Mouse (Mus musculus) heart, postnatal 0 days (tissue): Measurements from ENCODE around the gene Etfb. TPM values are rescaled to one million over a fixed set of nuclear protein-coding genes. Genes with fewer than 3 reads are reported as not detected.
A peak's percentile ranks its signal among the peaks of the same experiment; 100 is the strongest.
"Not testable (repeated sequence)": the region's sequence is repeated elsewhere in the genome, so short reads cannot be mapped to it uniquely, and the experiment has no call there.

Experiments
- ATAC-seq: fragments of 200-750 bp; cut with Nextera tagmentation; 2 replicates; pipeline ENCODE4 v1.8.0; 2017; ENCODE audit warnings: low read depth, moderate number of reproducible peaks, moderate library complexity; ENCODE audit not compliant: insufficient read depth
- DNase-seq: peaks from one replicate; pipeline ENCODE4 v3.0.0-alpha.2; 2016; ENCODE audit warnings: low spot score
- H3K27ac ChIP-seq: fragments of 300-500 bp; sonication (generic); 2 replicates; pipeline ENCODE4 v1.5.1; 2014; ENCODE audit warnings: low read depth, mild to moderate bottlenecking
- H3K27me3 ChIP-seq: fragments of 300-500 bp; sonication (generic); 2 replicates; pipeline ENCODE4 v1.6.1; 2014; ENCODE audit warnings: low read length, mixed read lengths; ENCODE audit not compliant: control insufficient read depth, insufficient read depth
- H3K36me3 ChIP-seq: fragments of 300-500 bp; sonication (generic); replicated peaks from 2 replicates; pipeline ENCODE4 v1.6.1; 2014; ENCODE audit warnings: low read length, mixed read lengths; ENCODE audit not compliant: control insufficient read depth, insufficient read depth
- H3K4me1 ChIP-seq: fragments of 300-500 bp; sonication (generic); 2 replicates; pipeline ENCODE4 v1.6.1; 2014; ENCODE audit warnings: antibody characterized with exemption; ENCODE audit not compliant: control insufficient read depth, insufficient read depth
- H3K4me2 ChIP-seq: fragments of 300-500 bp; sonication (generic); 2 replicates; pipeline ENCODE4 v1.6.1; 2014; ENCODE audit warnings: low read depth, mild to moderate bottlenecking, low read length, moderate library complexity
- H3K4me3 ChIP-seq: fragments of 300-500 bp; sonication (generic); 2 replicates; pipeline ENCODE4 v1.5.1; 2014; ENCODE audit warnings: low read depth, low read length
- H3K9ac ChIP-seq: fragments of 300-500 bp; sonication (generic); replicated peaks from 2 replicates; pipeline ENCODE4 v1.6.1; 2014; ENCODE audit warnings: low read depth, low read length, mixed read lengths
- H3K9me3 ChIP-seq: fragments of 300-500 bp; sonication (generic); replicated peaks from 2 replicates; pipeline ENCODE4 v1.6.1; 2016; ENCODE audit warnings: low read length; ENCODE audit not compliant: control insufficient read depth
- CTCF ChIP-seq: IDR thresholded peaks from 2 replicates; pipeline ENCODE4 v1.5.1; 2016; ENCODE audit warnings: antibody characterized with exemption, control low read depth, low read depth
- EP300 ChIP-seq: IDR thresholded peaks from 2 replicates; pipeline ENCODE4 v1.6.1; 2016; ENCODE audit warnings: antibody characterized with exemption, low read depth
- WGBS: fragments of 180-500 bp; shearing (Covaris S2); extraction: QIAGEN DNeasy Blood & Tissue Kit; methylation state at CpG from one replicate; pipeline ENCODE4 v1.1.7; 2014; 5-methylcytosine and 5-hydroxymethylcytosine counted together
- polyA plus RNA-seq: library from polyadenylated mRNA; unstranded; fragments of >200 nt; fragmentation: Nextera tagmentation; extraction: Ambion mirVana; gene quantifications from 2 replicates; pipeline ENCODE4 v1.2.1, GENCODE M21; 2015
- total RNA-seq: library from RNA; depleted of rRNA; stranded (reverse); fragments of >200 nt; gene quantifications from 2 replicates; pipeline ENCODE4 v1.2.3, GENCODE M21; 2014; ENCODE audit warnings: low replicate concordance; rRNA removed

Etfb gene
- 396 and 434 TPM in 2 replicates for total RNA-seq
- polyA plus RNA-seq, result 1,315 and 1,437 TPM in 2 replicates

- H3K27ac ChIP-seq, result peak within 1 kb of the TSS; percentile 99
- H3K36me3 ChIP-seq, result no peaks in the 10 kb centered on the region
- peak within 1 kb of the TSS; percentile 60 for H3K9ac ChIP-seq
- 0% methylated on average over 27 of the region's 27 CpGs for WGBS
- H3K4me3 ChIP-seq, result peak within 1 kb of the TSS; percentile 50
- no peak for TF ChIP-seq CTCF
- no peak; the same call in 1 of the 2 replicates for TF ChIP-seq EP300
- DNase-seq (peak; percentile 99), ATAC-seq (peak; percentile 98)
- H3K9me3 ChIP-seq, result no peaks in the 10 kb centered on the region
- peaks cover 47% of the 10 kb centered on the region for H3K4me1 ChIP-seq
- H3K27me3 ChIP-seq, result no peaks in the 10 kb centered on the region
- peak within 1 kb of the TSS; percentile 84 for H3K4me2 ChIP-seq
These were observed at the start of gene Etfb, which contains the start of gene Gm45233 for GRCm38 (mm10) chr7:43443917-43444293. TSS of gene Etfb (plus strand) at chr7:43444083. TSS of gene Gm45233 (plus strand) at chr7:43444128.

- no peak overlapping the region for H3K4me3 ChIP-seq
- no peaks in the 10 kb centered on the region for H3K27me3 ChIP-seq
- H3K27ac ChIP-seq, result no peak overlapping the region
- TF ChIP-seq CTCF (no peak), EP300 (no peak)
- no peak overlapping the region for H3K9ac ChIP-seq
- H3K4me1 ChIP-seq, result no peaks in the 10 kb centered on the region
- 73% methylated on average over 2 of the region's 2 CpGs for WGBS
- no peaks in the 10 kb centered on the region for H3K36me3 ChIP-seq
- H3K9me3 ChIP-seq, result no peaks in the 10 kb centered on the region
- ATAC-seq (no peak), DNase-seq (no peak)
- H3K4me2 ChIP-seq, result no peak overlapping the region
These were observed 44.4 kb upstream of the Etfb start for GRCm38 (mm10) chr7:43399501-43399900.

DNA sequence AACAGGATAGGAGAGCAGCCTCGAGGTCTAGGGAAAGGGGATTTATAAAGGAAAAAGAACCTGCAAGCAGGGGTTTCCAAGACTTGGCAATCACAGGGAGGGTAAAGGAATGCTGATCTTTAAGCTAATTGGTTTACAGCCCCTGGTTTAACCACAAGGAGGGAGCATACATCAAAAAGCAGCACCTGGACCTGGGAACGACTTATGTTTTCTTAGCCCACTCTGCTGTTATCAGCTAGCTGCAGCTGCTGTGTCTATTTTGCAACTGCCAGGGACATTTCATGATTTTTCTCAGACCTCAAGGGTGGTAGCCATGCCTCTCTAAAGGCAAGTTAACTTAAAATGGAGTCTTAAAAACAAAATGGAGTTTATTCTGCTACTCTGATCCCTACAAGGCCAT, 41.2 kb upstream of the Etfb start:
- WGBS, result 24% methylated on average over 2 of the region's 2 CpGs

DNA sequence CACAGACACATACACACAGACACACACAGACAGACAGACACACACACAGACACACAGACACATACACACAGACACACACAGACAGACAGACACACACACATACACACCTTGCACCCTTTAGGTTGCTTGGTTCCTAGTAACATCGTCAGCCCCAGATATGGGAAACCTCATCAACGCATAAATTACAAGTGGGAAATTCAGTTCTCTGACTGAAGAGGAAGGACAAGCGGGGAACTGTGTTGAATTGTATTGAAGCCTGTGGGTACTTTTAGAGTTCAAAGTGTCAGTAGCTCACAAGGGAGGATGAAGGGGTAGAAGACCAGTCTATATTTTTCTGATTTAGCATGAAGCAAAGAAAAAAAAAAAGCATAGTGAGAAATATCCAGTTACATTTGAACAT, 36.3 kb upstream of the Etfb start:
- Histone ChIP-seq H3K4me1 (no peaks in the 10 kb centered on the region), H3K4me2 (no peak overlapping the region), H3K9me3 (no peaks in the 10 kb centered on the region), H3K27me3 (no peaks in the 10 kb centered on the region), H3K27ac (no peak overlapping the region), H3K9ac (no peak overlapping the region), H3K36me3 (no peaks in the 10 kb centered on the region), H3K4me3 (no peak overlapping the region)
- DNase-seq (no peak), ATAC-seq (no peak)
- no peak for TF ChIP-seq EP300
- no peak for TF ChIP-seq CTCF
- WGBS, result 72% methylated on average over 3 of the region's 3 CpGs

More for the DNA sequence above, 41.2 kb upstream of the Etfb start:
- no peak for TF ChIP-seq EP300
- no peak for TF ChIP-seq CTCF
- DNase-seq (no peak), ATAC-seq (no peak)
- Histone ChIP-seq H3K4me1 (no peaks in the 10 kb centered on the region), H3K27ac (no peak overlapping the region), H3K36me3 (no peaks in the 10 kb centered on the region), H3K9me3 (no peaks in the 10 kb centered on the region), H3K4me3 (no peak overlapping the region), H3K9ac (no peak overlapping the region), H3K27me3 (no peaks in the 10 kb centered on the region), H3K4me2 (no peak overlapping the region)

DNA sequence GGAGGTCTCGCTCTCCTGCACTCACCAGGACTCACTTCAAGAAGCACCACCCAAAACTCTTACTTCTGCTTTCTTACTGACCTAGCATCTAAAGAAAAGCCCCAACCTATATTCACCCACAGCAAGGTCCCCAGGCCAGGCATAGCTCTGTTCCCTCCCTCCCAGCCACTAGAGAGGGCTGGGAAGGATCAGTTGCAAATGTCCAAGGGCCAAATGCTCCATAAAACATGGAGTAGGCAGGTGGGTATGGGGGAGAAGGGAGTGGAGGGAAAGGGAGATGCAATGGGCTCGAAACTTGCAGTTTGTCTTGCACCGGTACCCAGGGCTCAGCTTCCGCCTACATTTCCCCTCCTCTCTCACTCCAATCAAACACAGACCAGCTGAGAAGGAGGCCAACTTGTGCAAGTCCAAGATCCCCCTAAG, 35.7 kb upstream of the Etfb start, which contains the start of gene Siglecg:
Gene Siglecg (plus strand): TSS at position 74 of the 423 bp plus-strand sequence.
- DNase-seq (no peak), ATAC-seq (no peak)
- no peak within 1 kb of the TSS for H3K27ac ChIP-seq
- no peaks in the 10 kb centered on the region for H3K9me3 ChIP-seq
- no peak for TF ChIP-seq CTCF
- no peak for TF ChIP-seq EP300
- H3K4me3 ChIP-seq, result no peak within 1 kb of the TSS
- WGBS, result 62% methylated on average over 4 of the region's 4 CpGs
- H3K4me2 ChIP-seq, result no peak within 1 kb of the TSS
- no peaks in the 10 kb centered on the region for H3K4me1 ChIP-seq
- H3K27me3 ChIP-seq, result no peaks in the 10 kb centered on the region
- no peak within 1 kb of the TSS for H3K9ac ChIP-seq
- no peaks in the 10 kb centered on the region for H3K36me3 ChIP-seq

GRCm38 (mm10) chr7:43409084-43409483, 34.8 kb upstream of the Etfb start:
- Histone ChIP-seq H3K4me2 (no peak overlapping the region), H3K4me1 (no peaks in the 10 kb centered on the region), H3K27ac (no peak overlapping the region), H3K9me3 (no peaks in the 10 kb centered on the region), H3K27me3 (no peaks in the 10 kb centered on the region), H3K4me3 (no peak overlapping the region), H3K9ac (no peak overlapping the region), H3K36me3 (no peaks in the 10 kb centered on the region)
- DNase-seq (no peak), ATAC-seq (no peak)
- no peak for TF ChIP-seq EP300
- no peak for TF ChIP-seq CTCF
- 61% methylated on average over 3 of the region's 3 CpGs for WGBS

DNA sequence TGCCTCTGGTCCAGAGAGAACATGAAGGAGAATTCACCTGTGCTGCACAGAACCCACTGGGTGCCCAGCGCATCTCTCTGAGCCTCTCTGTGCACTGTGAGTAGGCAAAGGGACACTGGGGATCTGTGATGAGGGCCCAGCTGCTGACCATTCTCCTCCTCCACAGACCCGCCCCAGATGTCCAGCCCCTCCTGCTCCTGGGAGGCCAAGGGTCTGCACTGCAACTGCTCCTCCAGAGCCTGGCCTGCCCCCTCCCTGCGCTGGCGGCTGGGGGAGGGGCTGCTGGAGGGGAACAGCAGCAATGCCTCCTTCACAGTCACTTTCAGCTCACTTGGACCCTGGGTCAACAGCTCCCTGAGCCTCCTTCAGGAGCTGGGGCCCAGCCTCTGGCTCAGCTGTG, 32.2 kb upstream of the Etfb start:
- 34% methylated on average over 4 of the region's 4 CpGs for WGBS
- not testable (repeated sequence) for H3K27me3 ChIP-seq, H3K36me3 ChIP-seq, DNase-seq, H3K9me3 ChIP-seq, H3K9ac ChIP-seq, H3K27ac ChIP-seq, H3K4me3 ChIP-seq, ATAC-seq, H3K4me1 ChIP-seq, H3K4me2 ChIP-seq
